Mouse (Mus musculus): ENCODE measurements at regions not wholly inside any gene's neighbourhood (a gene's known extent, or its start where the extent isn't known, plus 50 kb on each side); places are given as distances from the start of the nearest gene placed in this dataset.

- Histone ChIP-seq H3K9ac (replicated peaks; ENCODE audit: low read depth, low read length) (no peak overlapping the region), H3K4me1 (ENCODE audit: control insufficient read depth, insufficient read depth, low read length) (no peaks in the 10 kb centered on the region), H3K9me3 (ENCODE audit: control insufficient read depth, low read depth, low read length) (no peaks in the 10 kb centered on the region), H3K27ac (ENCODE audit: low read length) (no peak overlapping the region), H3K36me3 (ENCODE audit: control insufficient read depth, insufficient read depth, low read length) (no peaks in the 10 kb centered on the region), H3K4me3 (ENCODE audit: low read depth, low read length) (no peak overlapping the region), H3K27me3 (ENCODE audit: control insufficient read depth, insufficient read depth, low read length) (no peaks in the 10 kb centered on the region), H3K4me2 (replicated peaks; ENCODE audit: low read depth, low read length) (no peak overlapping the region)
- no peak for ATAC-seq (ENCODE audit: insufficient number of reproducible peaks, insufficient read depth, low FRiP score, low read depth)
Observed at GRCm38 (mm10) chr15:62416691-62417090, 1428.3 kb downstream of the Gsdmc2 start.

DNA sequence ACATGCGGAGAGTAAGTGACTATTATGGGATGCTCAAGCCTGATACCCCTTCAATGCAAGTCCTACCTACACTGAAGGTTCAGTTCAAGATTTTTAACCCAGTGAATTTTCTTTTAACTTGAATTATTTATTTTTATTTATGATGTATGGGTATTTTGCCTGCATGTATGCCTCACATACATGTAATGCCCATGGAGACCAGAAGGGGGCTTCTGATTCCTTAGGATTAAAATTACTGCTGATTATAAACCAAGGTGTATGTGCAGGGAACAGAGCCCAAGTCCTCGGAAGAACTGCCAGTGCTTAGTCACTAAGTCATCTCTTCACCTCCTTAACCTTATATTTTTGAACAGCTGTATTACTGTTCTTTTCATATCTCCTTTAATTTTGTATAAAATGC, 1431.3 kb downstream of the Gsdmc2 start:
- Histone ChIP-seq H3K4me3 (ENCODE audit: low read depth, low read length) (no peak overlapping the region), H3K9ac (replicated peaks; ENCODE audit: low read depth, low read length) (no peak overlapping the region), H3K4me1 (ENCODE audit: control insufficient read depth, insufficient read depth, low read length) (no peaks in the 10 kb centered on the region), H3K36me3 (ENCODE audit: control insufficient read depth, insufficient read depth, low read length) (no peaks in the 10 kb centered on the region), H3K4me2 (replicated peaks; ENCODE audit: low read depth, low read length) (no peak overlapping the region), H3K27ac (ENCODE audit: low read length) (no peak overlapping the region), H3K27me3 (ENCODE audit: control insufficient read depth, insufficient read depth, low read length) (no peaks in the 10 kb centered on the region), H3K9me3 (ENCODE audit: control insufficient read depth, low read depth, low read length) (no peaks in the 10 kb centered on the region)
- no peak for ATAC-seq (ENCODE audit: insufficient number of reproducible peaks, insufficient read depth, low FRiP score, low read depth)
- 95% methylated on average over 2 of the region's 2 CpGs for WGBS

GRCm38 (mm10) chr15:62402142-62402541, 1442.8 kb downstream of the Gsdmc2 start:
- WGBS, result 82% methylated on average over 5 of the region's 5 CpGs
- no peaks in the 10 kb centered on the region for H3K4me1 ChIP-seq (ENCODE audit: control insufficient read depth, insufficient read depth, low read length)
- no peaks in the 10 kb centered on the region for H3K9me3 ChIP-seq (ENCODE audit: control insufficient read depth, low read depth, low read length)
- no peaks in the 10 kb centered on the region for H3K27me3 ChIP-seq (ENCODE audit: control insufficient read depth, insufficient read depth, low read length)
- H3K27ac ChIP-seq (ENCODE audit: low read length), result no peak overlapping the region
- no peaks in the 10 kb centered on the region for H3K36me3 ChIP-seq (ENCODE audit: control insufficient read depth, insufficient read depth, low read length)
- no peak overlapping the region for H3K4me2 ChIP-seq (replicated peaks; ENCODE audit: low read depth, low read length)
- ATAC-seq (ENCODE audit: insufficient number of reproducible peaks, insufficient read depth, low FRiP score, low read depth), result no peak
- no peak overlapping the region for H3K9ac ChIP-seq (replicated peaks; ENCODE audit: low read depth, low read length)
- no peak overlapping the region for H3K4me3 ChIP-seq (ENCODE audit: low read depth, low read length)

DNA sequence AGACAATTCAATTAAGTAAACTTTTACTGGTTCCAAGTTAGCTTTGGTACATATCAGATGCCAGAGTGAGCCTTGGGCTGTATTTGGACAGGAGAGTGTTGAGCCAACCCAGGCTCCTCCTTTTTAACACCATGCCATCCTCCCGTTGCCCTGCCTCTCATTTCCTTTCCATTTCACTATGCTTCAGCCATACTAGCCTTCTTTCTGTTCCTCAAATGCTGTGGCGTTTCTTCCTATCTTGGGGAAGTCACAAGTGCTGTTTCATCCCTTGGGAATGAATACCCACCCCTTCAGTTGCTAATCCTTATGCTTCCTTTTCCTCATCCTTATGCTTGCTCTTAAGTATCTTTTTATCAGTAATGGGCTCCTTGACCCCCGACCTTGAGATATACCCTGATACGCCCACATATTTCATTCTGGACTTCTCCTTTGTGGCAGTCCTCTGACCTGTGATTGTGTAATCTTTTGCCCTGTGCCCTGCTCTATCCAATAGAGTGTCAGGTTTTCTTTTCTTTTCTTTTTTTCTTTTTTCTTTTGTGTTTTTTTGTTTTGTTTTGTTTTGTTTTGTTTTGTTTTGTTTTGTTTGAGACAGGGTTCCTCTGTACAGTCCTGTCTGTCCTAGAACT, 1443.9 kb downstream of the Gsdmc2 start:
- Histone ChIP-seq H3K9me3 (ENCODE audit: control insufficient read depth, low read depth, low read length) (no peaks in the 10 kb centered on the region), H3K4me3 (ENCODE audit: low read depth, low read length) (no peak overlapping the region), H3K36me3 (ENCODE audit: control insufficient read depth, insufficient read depth, low read length) (no peaks in the 10 kb centered on the region), H3K4me2 (replicated peaks; ENCODE audit: low read depth, low read length) (no peak overlapping the region), H3K9ac (replicated peaks; ENCODE audit: low read depth, low read length) (no peak overlapping the region), H3K4me1 (ENCODE audit: control insufficient read depth, insufficient read depth, low read length) (no peaks in the 10 kb centered on the region), H3K27ac (ENCODE audit: low read length) (no peak overlapping the region), H3K27me3 (ENCODE audit: control insufficient read depth, insufficient read depth, low read length) (no peaks in the 10 kb centered on the region)
- WGBS, result 75% methylated on average over 4 of the region's 4 CpGs
- ATAC-seq (ENCODE audit: insufficient number of reproducible peaks, insufficient read depth, low FRiP score, low read depth), result no peak

- no peak for ATAC-seq (ENCODE audit: insufficient number of reproducible peaks, insufficient read depth, low FRiP score, low read depth)
- no peaks in the 10 kb centered on the region for H3K36me3 ChIP-seq (ENCODE audit: control insufficient read depth, insufficient read depth, low read length)
- no peak overlapping the region for H3K27ac ChIP-seq (ENCODE audit: low read length)
- H3K9me3 ChIP-seq (ENCODE audit: control insufficient read depth, low read depth, low read length), result no peaks in the 10 kb centered on the region
- H3K9ac ChIP-seq (replicated peaks; ENCODE audit: low read depth, low read length), result no peak overlapping the region
- H3K4me2 ChIP-seq (replicated peaks; ENCODE audit: low read depth, low read length), result no peak overlapping the region
- WGBS, result 78% methylated on average over 1 of the region's 1 CpGs
- H3K4me3 ChIP-seq (ENCODE audit: low read depth, low read length), result no peak overlapping the region
- H3K4me1 ChIP-seq (ENCODE audit: control insufficient read depth, insufficient read depth, low read length), result no peaks in the 10 kb centered on the region
- no peaks in the 10 kb centered on the region for H3K27me3 ChIP-seq (ENCODE audit: control insufficient read depth, insufficient read depth, low read length)
Observed at GRCm38 (mm10) chr15:62399381-62399780, 1445.6 kb downstream of the Gsdmc2 start.

- WGBS, result 13% methylated on average over 7 of the region's 7 CpGs
- no peak overlapping the region for H3K27ac ChIP-seq (ENCODE audit: low read length)
- no peak for ATAC-seq (ENCODE audit: insufficient number of reproducible peaks, insufficient read depth, low FRiP score, low read depth)
- H3K36me3 ChIP-seq (ENCODE audit: control insufficient read depth, insufficient read depth, low read length), result no peaks in the 10 kb centered on the region
- H3K9me3 ChIP-seq (ENCODE audit: control insufficient read depth, low read depth, low read length), result no peaks in the 10 kb centered on the region
- H3K4me2 ChIP-seq (replicated peaks; ENCODE audit: low read depth, low read length), result no peak overlapping the region
- H3K27me3 ChIP-seq (ENCODE audit: control insufficient read depth, insufficient read depth, low read length), result no peaks in the 10 kb centered on the region
- H3K9ac ChIP-seq (replicated peaks; ENCODE audit: low read depth, low read length), result no peak overlapping the region
- no peak overlapping the region for H3K4me3 ChIP-seq (ENCODE audit: low read depth, low read length)
- no peaks in the 10 kb centered on the region for H3K4me1 ChIP-seq (ENCODE audit: control insufficient read depth, insufficient read depth, low read length)
Observed at GRCm38 (mm10) chr15:62397009-62397408, 1448.0 kb downstream of the Gsdmc2 start.

GRCm38 (mm10) chr15:62395377-62395776, 1449.6 kb downstream of the Gsdmc2 start:
- Histone ChIP-seq H3K9me3 (ENCODE audit: control insufficient read depth, low read depth, low read length) (no peaks in the 10 kb centered on the region), H3K27me3 (ENCODE audit: control insufficient read depth, insufficient read depth, low read length) (no peaks in the 10 kb centered on the region), H3K36me3 (ENCODE audit: control insufficient read depth, insufficient read depth, low read length) (no peaks in the 10 kb centered on the region), H3K9ac (replicated peaks; ENCODE audit: low read depth, low read length) (no peak overlapping the region), H3K4me3 (ENCODE audit: low read depth, low read length) (no peak overlapping the region), H3K27ac (ENCODE audit: low read length) (no peak overlapping the region), H3K4me2 (replicated peaks; ENCODE audit: low read depth, low read length) (no peak overlapping the region), H3K4me1 (ENCODE audit: control insufficient read depth, insufficient read depth, low read length) (no peaks in the 10 kb centered on the region)
- no peak for ATAC-seq (ENCODE audit: insufficient number of reproducible peaks, insufficient read depth, low FRiP score, low read depth)
- 92% methylated on average over 2 of the region's 2 CpGs for WGBS

DNA sequence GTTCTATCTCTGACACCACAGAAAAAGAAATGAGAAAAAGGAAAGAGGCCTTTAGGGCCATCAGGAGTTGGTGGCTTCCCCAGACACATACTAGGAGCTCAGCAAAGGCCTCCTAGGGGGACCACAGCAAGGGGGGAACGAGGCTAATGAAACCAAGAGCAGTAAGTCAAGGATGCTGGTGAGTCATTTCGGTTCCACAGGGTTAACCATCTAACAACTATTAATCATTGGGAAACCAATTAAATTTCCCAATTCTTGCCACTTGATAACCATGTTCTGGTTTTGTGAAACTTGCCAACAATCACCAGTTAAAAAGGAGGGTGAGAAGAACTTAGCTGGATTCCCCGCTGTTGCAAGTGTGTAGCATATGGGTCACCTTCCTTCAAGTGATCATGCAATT, 1451.6 kb downstream of the Gsdmc2 start:
- H3K9ac ChIP-seq (replicated peaks; ENCODE audit: low read depth, low read length), result no peak overlapping the region
- H3K4me2 ChIP-seq (replicated peaks; ENCODE audit: low read depth, low read length), result no peak overlapping the region
- H3K9me3 ChIP-seq (ENCODE audit: control insufficient read depth, low read depth, low read length), result no peaks in the 10 kb centered on the region
- H3K27ac ChIP-seq (ENCODE audit: low read length), result no peak overlapping the region
- no peak for ATAC-seq (ENCODE audit: insufficient number of reproducible peaks, insufficient read depth, low FRiP score, low read depth)
- H3K4me1 ChIP-seq (ENCODE audit: control insufficient read depth, insufficient read depth, low read length), result no peaks in the 10 kb centered on the region
- H3K36me3 ChIP-seq (ENCODE audit: control insufficient read depth, insufficient read depth, low read length), result no peaks in the 10 kb centered on the region
- no peak overlapping the region for H3K4me3 ChIP-seq (ENCODE audit: low read depth, low read length)
- H3K27me3 ChIP-seq (ENCODE audit: control insufficient read depth, insufficient read depth, low read length), result no peaks in the 10 kb centered on the region
- WGBS, result 84% methylated on average over 3 of the region's 3 CpGs

DNA sequence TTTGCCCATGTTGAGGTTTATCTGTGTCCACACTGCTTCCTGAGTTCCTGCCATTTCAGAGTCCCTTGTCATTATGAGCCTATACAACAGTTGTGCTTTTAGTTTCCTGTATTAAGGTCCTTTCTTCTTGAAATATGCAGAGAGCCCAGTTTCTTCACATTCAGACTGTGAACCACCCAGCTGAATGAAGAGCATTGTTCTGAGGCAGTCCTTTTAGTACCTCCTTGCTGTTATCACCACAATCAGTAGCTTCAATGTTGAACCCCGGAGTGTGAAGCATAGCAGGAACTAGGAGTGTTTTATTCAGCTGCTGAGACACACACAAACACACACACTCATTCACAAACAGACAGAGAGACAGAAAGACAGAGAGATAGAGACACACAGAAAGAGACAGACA, 1452.1 kb downstream of the Gsdmc2 start:
- no peaks in the 10 kb centered on the region for H3K36me3 ChIP-seq (ENCODE audit: control insufficient read depth, insufficient read depth, low read length)
- no peak overlapping the region for H3K4me3 ChIP-seq (ENCODE audit: low read depth, low read length)
- no peak overlapping the region for H3K4me2 ChIP-seq (replicated peaks; ENCODE audit: low read depth, low read length)
- H3K4me1 ChIP-seq (ENCODE audit: control insufficient read depth, insufficient read depth, low read length), result no peaks in the 10 kb centered on the region
- H3K27me3 ChIP-seq (ENCODE audit: control insufficient read depth, insufficient read depth, low read length), result no peaks in the 10 kb centered on the region
- WGBS, result 61% methylated on average over 1 of the region's 1 CpGs
- H3K9ac ChIP-seq (replicated peaks; ENCODE audit: low read depth, low read length), result no peak overlapping the region
- no peaks in the 10 kb centered on the region for H3K9me3 ChIP-seq (ENCODE audit: control insufficient read depth, low read depth, low read length)
- ATAC-seq (ENCODE audit: insufficient number of reproducible peaks, insufficient read depth, low FRiP score, low read depth), result no peak
- H3K27ac ChIP-seq (ENCODE audit: low read length), result no peak overlapping the region
